Mouse (Mus musculus) heart, postnatal 0 days (tissue): Measurements from ENCODE around the gene Rims1.

Experiments used
- CTCF ChIP-seq: IDR thresholded peaks from 2 replicates; pipeline ENCODE4 v1.5.1; 2016; ENCODE audit warnings: antibody characterized with exemption, control low read depth, low read depth
- EP300 ChIP-seq: IDR thresholded peaks from 2 replicates; pipeline ENCODE4 v1.6.1; 2016; ENCODE audit warnings: antibody characterized with exemption, low read depth

DNA sequence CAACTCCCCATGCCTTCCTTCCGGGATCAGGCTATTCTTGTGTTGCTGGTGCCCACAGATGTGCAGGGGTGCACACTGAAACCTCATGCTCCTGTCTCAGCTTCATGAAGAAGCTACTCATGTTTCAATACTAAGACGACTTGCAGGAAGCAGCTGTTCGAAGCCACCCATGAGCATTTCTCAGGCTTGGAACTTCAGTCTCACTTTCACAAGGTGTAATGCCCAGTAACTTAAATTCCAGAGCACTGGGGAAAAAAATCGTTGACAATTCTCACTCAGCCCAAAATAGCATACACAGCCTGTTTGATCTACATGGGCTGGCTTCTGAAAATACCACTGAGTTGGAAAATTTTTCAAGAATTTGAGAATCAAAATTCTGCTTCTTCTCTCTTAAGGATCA, 77.6 kb downstream of the Rims1 start:
- no peak for TF ChIP-seq CTCF
- no peak for TF ChIP-seq EP300
